Mouse (Mus musculus) fibroblast of lung, adult 2 months (primary cell): Measurements from ENCODE around the gene Gja6.

ENCODE experiments used
- DNase-seq: peaks from one replicate; pipeline ENCODE4 v3.0.0-alpha.2; 2011; ENCODE audit warnings: low read depth

The Gja6 gene

DNA sequence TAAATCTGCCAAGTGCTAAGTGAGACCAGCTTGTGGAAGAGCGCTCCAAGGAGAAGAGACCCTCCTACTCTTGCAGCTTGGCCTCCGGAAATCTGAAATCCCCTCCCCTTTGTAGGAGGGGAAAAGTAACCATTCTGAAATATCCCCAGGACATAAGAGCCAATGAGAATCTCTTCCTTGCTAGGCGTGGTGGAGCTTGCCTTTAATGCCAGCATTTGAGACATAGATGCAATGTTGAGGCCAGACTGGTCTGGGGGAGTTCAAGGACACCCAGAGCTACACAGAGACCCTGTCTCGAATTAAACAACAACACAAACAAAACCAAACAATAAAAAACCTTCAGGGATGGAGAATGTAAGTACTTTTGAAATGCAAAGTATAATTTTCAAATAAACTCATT, at the start of gene Gja6:
TSS of gene Gja6 (minus strand) at position 101 of the 400 bp plus-strand sequence.
- no peak for DNase-seq

DNA sequence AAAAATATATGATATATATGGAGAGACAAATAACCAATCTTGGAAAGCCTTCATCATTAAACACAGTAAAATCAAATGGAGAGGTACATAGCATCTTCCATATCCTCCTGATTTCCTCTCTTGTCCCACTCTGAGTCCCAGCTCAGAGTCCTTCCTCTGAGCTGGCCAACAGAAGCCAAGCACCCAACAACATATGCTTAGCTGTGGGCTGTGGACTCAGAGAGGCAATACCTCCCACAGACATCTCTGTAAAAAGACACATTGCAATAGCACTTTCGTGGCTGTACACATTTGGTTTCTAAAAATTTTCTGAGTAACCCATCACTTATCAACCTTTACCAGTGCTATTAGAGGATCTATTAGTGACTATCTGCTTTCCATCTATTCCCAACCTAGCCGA, 42.7 kb upstream of the Gja6 start:
- no peak for DNase-seq

GRCm38 (mm10) chrX:160944722-160945121, 37.9 kb upstream of the Gja6 start:
- DNase-seq, result no peak

- no peak for DNase-seq
Measured at GRCm38 (mm10) chrX:160935541-160935940, 28.7 kb upstream of the Gja6 start.

GRCm38 (mm10) chrX:160930656-160931055, 23.8 kb upstream of the Gja6 start:
- DNase-seq, result no peak

DNA sequence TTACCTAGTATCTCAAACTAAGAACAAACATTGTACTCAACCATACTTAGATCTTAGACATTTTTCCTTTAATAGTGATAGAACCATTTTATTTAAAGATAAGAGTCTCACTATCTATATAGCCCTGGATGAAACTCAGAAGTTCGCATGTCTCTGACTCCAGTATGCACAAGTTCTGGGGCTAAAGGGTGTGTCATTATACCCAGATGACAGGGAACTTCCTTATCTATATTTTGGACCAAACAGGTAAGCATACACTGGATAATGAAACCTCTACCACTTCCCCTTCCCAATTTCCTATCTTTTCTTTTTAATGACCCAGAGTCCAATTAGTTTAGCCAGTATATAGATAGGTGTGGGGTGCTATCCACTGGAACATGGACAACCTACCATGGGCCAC, 22.0 kb upstream of the Gja6 start:
- no peak for DNase-seq

- DNase-seq, result no peak
Measured at GRCm38 (mm10) chrX:160919022-160919637, 12.3 kb upstream of the Gja6 start.

- DNase-seq, result no peak
Measured at GRCm38 (mm10) chrX:160906477-160906876, 375 bp downstream of the Gja6 start.

GRCm38 (mm10) chrX:160905913-160906312, 939 bp downstream of the Gja6 start:
- no peak for DNase-seq

- DNase-seq, result no peak
Measured at GRCm38 (mm10) chrX:160905041-160905678, 1.7 kb downstream of the Gja6 start.

DNA sequence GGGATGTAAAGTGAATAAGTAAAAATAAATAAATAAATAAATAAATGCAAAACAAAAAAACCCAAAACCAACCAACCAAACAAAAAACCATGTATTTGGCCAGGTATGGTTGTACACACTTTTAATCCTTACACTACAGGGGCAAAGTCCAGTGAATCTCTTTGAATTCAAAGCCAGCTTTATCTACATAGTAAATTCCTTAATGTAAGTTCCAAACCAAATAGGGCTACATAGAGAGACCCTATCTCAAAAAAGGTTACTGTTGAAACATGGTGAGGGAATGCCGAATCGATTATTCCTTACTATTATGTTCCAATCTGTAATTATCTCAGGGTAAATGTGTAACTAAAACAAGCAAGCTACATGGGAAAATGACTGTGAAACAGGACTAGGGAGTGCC, 5.7 kb downstream of the Gja6 start:
- DNase-seq, result no peak

DNA sequence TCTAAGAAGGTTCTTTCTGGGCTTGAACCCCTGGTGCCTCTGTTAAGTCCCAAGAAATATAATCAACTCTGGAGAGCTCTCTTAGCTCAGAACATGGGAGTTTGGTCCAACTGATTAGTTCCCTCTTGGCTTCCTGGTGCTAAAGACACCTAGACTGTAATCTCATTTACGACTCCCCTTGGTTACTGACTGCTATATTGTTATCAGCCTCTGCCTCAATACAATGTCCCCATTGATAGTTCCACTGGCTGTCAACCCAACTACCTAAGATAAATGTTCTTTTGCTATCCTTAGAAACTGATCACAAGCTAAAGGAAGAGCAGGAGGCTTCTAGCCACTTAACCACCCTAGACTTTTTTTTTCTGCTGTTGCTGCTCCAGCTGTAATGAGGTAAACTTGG, 14.8 kb downstream of the Gja6 start:
- DNase-seq, result no peak

DNA sequence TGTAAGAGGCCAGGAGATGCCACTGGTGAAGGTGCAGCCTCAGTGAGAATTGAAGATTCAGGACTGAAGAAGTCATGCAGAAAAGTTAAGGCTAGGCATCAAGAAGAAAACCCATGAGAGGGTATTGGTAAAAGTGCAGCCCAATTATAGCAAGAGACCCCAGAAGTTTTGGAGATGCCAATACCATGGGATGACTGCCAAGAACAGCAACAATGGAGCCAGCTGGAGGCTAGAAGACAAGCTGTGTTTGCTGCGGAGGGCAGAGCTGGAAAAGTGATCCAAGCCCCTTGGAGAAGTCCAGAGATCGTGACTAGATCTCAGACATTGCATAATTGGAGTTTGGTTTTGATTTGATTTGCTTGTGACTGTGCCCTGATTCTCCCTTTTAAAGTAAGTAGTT, 20.6 kb downstream of the Gja6 start:
- DNase-seq, result no peak

- DNase-seq, result no peak
Measured at GRCm38 (mm10) chrX:160866576-160866975, 40.3 kb downstream of the Gja6 start.

DNA sequence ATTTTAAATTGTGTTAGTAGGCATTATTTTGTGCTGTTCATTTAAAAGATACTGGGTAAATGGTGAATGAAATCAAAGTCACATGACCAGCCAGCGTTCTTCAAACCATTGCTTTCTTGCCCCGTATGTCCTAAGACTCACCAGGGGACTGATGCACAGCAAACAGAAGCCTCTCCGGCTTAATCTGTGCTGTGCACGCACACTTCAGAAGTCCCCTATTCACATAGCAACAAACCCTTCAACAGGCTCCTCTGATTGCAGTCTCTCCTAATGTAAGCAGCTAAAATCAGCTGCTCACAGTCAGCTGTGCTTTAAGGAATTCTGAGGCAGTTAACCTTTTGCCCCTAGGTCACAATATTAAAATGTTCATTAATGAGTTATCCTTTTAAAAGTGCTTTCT, 41.8 kb downstream of the Gja6 start:
- DNase-seq, result no peak

- DNase-seq, result no peak
Measured at GRCm38 (mm10) chrX:160863689-160864383, 43.0 kb downstream of the Gja6 start.
